Mouse (Mus musculus): ENCODE data around the gene Asap3.

Gene Asap3

DNA sequence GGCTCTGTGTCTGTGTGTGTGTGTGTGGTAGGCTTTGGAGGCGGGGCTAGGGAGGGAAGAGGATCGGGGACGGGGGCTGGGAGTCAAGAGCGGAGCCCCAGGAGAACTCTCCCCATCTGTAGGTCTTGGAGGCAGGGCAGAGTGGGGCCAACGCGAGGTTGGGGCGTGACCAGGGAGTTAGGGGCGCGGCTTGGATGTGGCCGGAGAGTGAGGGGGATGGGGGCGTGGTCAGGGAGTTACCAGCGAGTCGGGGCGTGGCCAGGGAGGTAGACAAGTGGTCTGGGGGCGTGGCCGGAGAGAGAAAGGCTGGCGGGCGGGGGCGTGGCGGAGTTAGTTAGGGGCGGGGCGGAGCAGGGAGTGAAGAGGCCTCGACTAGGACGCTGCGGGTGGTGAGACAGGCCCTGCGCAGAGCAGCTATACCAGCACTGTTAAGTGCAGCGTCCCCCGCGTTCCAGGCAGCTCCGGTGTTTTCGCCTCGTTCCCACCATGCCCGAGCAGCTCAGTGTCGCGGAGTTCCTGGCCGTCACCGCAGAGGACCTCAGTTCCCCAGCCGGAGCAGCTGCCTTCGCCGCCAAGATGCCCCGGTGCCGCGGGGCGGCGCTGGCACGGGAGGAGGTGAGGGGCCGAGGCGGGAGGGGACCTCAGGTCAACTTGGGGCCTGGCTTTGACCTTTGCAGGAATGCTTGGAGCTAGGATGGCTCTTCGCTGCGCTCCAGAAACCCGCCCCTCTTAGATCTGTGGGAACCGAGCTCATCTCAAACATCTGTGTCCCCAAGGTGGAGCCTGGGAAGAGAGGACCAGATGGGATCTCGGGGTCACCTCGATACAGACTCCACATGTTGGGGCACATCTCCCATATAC is at the start of gene Asap3:
Gene Asap3 (plus strand): TSS at position 333 of the 861 bp plus-strand sequence.
- in situ Hi-C loops (cut with MboI; ENCODE audit: unreplicated experiment in 2 of 2): loop anchor here (5.0 to 25.0 kb wide), 3 partner anchors 36 to 856 kb away; partner anchors contain the start of gene Lactbl1 (in 1 of the 2)

DNA sequence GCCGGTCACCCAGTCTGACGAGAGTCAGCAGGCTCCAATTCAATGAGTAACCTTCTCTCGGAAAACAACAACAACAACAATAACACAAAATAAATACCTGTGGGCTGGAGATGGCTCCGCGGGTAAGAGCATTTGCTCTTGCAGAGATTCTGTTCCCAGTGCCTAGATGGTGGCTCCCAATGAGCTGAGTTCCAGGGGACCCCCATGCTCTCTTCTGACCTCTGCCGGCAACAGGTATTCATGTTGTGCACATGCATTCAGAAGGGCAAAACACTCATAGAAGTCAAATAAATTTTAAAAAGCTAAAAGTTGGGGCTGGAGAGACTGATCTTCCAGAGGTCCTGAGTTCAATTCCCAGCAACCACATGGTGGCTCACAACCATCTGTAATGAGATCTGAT is 47.7 kb upstream of the Asap3 start:
- in situ Hi-C loops (cut with MboI; ENCODE audit: unreplicated experiment in 2 of 2): loop anchor here (10.0 kb wide), 3 partner anchors 204 to 354 kb away; no protein-coding TSS in a partner anchor

DNA sequence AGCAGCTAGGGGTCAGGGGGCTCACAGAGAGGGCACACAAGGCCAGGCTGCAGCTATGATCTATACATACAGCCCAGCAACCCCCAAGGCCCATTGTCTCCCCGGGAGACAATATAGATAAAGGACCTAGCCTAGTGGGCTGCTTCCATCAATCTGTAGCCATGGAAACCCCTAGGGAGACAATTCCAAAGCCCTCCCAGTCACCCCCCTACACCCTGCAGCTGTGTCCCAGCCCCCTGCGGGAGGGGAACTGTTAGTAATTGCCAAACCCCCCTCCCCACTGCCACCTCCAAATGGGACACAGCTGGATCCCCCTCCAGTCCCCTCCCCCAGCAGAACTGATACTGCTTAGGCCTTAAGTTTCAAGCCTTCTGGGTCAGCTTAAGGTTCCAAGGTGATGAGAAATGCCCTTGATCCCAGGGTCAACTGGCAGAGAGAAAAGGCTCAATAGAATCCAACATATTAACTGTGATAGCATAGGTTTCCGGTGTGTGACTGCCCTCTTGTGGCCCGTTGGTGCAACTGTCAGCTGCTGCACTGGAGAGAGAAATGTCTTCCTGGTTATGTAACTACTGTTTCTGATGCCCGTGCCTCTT is 46.3 kb upstream of the Asap3 start:
- in situ Hi-C loops (cut with MboI; ENCODE audit: unreplicated experiment in 2 of 2): loop anchor here (5.0 to 10.0 kb wide), 5 partner anchors 37 to 355 kb away; no protein-coding TSS in a partner anchor

DNA sequence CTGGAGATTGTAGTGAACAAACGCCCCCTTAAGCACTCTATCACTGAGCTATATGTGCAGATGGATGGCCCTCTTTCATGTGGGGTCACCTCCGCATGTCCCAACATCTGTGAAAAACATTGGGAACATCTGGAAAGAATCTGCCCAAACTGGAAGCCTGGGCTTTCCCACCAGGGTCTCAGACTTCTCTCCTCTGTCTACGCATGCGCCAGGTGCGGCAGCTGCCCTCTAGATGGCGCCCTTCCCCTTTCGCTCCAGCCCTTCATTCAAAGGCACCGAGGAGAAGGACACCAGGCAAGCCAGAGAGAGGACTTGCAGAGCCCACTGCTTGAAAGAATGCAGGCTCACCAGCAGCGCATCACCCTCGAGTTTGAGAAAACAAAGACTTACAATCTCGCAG is 42.7 kb upstream of the Asap3 start:
- in situ Hi-C loops (cut with MboI; ENCODE audit: unreplicated experiment in 2 of 2): loop anchor here (5.0 kb wide), 2 partner anchors 34 to 211 kb away; no protein-coding TSS in a partner anchor

DNA sequence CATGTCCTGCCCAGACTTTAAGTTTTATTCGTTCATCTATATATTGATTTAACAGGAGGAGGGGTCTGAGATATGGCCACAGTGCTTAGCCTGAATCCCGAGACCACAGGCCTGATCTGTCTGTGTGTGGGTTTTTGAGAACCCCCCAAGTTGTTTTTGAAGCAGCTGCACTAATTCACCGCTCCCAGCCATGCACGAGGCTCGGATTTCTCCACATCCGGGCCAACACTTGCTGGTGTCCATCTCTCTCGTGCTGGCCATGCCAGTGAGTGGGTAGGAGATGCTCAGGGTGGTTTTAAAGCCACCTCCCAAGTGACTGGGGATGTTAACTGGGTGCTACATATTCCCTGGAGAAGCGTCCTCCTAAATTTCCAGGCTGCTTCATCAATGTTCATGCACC is 41.2 kb upstream of the Asap3 start:
- in situ Hi-C loops (cut with MboI; ENCODE audit: unreplicated experiment in 2 of 2): loop anchor here (5.0 kb wide), 2 partner anchors 32 to 213 kb away; no protein-coding TSS in a partner anchor

DNA sequence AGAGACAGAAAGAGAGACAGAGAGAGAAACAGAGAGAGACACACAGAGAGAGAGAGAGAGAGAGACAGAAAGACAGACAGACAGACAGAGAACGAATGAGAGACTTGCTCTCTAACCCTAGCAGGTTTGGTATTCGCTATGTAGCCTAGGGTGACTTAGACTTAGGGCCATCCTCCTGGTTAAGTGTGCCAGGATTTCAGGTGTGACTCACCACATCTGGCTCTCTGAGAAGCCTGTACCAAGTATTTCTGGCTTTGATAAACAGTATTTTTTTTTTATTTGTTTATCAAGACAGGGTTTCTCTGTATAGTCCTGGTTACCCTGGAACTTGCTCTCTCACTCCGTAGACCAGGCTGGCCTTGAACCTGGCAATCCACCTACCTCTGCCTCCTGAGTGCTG is 38.5 kb upstream of the Asap3 start:
- in situ Hi-C loops (cut with MboI; ENCODE audit: unreplicated experiment in 2 of 2): no loop called here

DNA sequence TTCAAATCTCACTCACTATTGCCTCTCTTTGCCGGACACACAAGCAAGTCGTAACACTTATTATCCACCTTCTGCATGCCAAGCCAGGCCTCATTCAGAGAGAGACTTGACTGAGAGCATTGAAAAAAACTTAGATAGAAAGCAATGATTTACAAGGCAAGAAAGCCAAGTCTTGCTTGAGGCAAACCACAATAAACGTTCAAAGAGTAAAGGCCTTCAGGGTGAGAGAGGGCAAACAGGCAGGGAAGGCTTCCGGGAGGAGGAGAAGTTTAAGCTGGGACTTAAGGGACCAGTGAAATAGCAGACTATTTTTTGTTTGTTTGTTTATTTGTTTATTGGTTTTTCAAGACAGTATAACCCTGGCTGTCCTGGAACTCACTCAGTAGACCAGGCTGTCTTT is 35.8 kb upstream of the Asap3 start:
- in situ Hi-C loops (cut with MboI; ENCODE audit: unreplicated experiment in 2 of 2): no loop called here

DNA sequence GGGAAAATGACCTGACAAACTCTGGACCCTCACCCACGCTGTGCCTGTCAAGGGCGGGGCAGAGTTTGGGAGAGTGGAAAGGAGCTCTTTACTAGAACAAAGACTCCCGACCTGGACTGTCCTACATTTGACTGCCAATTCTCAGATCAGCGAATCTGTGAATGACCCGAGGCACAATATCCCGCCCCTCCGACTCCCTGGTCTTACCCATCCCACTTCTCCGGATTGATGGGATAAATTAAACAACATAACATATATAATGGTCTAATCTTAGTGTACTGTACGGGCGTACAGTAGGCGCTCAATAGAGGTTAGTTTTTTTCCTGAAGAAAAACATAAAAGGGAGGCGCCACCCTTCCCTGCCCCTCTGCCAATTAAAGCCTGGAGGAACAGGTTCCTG is 34.7 kb upstream of the Asap3 start:
- in situ Hi-C loops (cut with MboI; ENCODE audit: unreplicated experiment in 2 of 2): no loop called here

DNA sequence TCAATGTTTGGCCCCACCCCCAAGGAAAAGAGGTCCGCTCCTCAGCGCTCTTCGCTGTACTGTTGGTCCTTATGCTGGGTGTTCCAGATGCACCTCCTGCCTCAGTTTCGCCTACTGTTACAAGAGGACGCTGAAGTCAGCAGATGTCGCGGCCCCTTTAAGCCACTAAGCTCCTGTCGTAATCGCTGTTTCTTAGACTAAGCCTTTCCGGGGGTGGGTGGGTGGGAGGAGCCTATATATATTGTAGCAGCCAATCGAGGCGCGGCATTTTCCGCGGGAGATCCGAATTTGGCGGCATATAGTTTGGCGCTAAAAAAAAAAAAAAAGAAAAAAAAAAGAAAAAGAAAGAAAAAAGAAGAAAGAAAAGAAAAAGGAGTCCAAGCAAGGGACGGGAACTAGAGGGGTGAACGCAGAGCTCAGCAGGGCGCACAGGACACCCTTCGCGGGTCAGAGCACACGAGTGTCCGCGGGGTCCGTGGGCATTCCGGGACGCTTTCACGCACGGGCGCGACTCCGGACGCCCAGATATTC is 34.1 kb upstream of the Asap3 start, which contains the start of gene E2f2:
Gene E2f2 (plus strand): TSS at position 384 of the 531 bp plus-strand sequence.
- in situ Hi-C loops (cut with MboI; ENCODE audit: unreplicated experiment in 2 of 2): no loop called here

DNA sequence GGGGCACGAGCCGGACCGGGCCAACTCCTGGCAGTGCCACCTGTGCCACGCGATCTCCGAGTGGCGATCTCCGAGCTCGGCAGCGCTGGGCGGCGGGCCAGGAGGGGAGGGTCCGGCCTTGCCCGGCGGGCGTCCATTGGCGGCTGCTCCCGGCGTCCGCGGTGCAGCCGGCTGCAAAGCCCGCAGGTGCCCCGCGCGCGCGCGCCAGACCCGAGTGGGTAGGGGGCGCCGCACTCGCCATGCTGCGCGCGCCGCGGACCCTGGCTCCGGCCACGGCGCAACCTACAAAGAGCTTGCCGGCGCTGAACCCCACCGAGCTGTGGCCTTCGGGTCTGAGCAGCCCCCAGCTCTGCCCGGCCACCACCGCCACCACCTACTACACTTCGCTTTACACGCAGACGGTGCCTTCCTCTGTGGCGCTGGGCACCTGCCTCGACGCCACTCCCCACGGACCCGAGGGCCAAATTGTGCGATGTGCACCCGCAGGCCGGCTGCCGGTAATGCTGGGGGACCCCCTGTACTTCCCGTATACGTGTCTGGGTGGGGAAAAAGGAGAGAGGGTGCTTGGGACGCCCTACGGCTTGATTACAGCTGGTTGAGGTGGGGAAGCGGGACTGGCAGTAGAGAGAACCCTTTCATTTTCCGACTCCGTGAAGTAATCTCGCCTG is 33.5 kb upstream of the Asap3 start:
- in situ Hi-C loops (cut with MboI; ENCODE audit: unreplicated experiment in 2 of 2): no loop called here

DNA sequence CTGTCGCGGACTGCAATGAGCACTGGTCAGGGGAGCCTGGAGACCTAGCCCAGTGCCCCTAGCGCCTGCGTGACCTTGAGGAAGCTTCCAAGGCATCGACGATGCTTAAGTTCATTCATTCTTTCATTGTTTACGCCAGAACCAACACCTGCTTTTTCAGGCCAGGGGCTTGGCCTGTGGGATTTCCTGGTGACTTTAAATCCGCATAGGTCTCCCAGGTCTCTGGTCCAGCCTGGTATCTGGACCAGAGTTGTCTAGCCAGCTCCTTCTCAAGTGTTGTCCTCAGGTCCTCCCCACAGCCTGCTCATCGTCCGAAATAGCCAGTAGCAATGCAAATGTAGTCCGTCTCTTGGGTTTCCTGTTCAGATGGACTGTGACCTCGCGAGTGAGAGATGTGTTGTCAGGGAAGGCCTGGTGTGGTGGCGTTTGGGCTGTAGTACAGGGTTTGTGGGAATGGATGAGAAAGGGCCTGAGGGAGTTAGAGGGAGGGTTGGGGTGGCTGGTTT is 32.9 kb upstream of the Asap3 start:
- in situ Hi-C loops (cut with MboI; ENCODE audit: unreplicated experiment in 2 of 2): no loop called here

DNA sequence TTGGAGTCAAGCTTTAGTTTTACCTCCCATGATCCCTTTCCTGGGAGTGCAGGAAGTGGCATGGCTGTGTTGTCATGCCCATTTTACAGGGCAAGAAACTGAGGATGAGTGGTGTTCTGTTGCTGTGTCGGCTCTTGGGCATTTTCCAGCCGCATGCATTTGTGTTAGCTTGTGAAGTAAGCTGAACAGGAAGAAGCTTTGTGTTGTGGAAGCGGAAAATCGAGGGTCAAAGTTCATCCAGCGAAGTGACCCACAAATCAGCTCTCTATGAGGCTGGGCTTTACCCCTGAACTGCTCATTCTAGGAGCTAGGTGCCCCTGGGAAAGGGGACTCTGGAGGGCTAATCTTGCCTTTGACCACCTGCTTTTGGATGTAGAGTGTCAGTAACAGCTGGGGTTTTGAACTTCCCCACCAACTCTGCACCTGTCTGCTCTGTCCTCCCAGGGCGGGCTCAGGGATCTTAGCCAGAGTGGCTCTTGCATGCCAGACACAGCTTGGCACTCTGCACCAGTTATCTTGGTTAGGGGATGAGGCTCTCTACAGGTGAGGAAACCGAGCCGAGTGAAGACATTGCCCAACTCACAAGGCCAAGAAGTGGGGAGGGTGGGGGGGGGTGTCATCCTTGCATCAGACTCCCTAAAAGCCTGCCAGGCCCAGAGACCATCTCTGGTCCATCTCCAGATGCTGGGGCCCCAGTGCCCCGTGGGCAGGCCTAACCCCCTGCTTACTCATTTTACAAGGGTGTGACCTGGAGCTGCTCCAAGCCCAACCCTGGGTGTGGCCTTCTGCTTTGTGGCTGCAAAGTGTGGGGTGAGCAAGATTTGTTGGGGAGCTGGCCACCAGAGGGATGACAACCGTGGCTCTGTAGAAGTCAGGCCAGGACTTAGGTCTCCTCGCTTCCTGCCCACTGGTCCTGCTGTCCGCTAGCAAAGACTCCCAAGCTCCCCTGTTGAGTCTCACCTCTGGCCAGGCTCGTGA is 31.7 kb upstream of the Asap3 start:
- in situ Hi-C loops (cut with MboI; ENCODE audit: unreplicated experiment in 2 of 2): no loop called here

DNA sequence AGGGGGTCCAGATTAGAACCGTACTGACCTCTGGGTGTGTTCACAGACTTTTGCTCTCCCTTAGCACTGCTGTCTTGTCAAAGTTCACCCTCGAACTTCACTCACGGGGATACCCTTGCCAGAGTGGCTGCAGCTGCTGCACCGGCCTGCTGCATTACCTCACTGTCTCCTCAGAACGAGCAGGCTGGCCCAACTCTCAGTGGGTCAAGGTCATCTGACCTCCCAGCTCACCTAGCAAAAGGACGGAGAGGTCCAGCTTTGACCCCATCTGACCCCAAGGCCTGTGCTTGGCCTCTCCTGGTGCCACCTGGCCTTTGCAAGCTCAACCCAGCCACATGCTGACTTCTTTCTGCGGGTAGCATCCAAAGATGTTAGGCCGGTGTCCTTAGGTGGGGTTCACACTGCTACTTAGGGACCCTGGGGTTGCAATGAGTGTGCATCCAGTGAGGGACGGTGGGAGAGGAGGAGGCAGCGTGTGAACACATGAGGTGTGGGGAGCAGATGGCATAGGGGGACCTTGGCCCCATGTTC is 30.1 kb upstream of the Asap3 start:
- in situ Hi-C loops (cut with MboI; ENCODE audit: unreplicated experiment in 2 of 2): no loop called here

DNA sequence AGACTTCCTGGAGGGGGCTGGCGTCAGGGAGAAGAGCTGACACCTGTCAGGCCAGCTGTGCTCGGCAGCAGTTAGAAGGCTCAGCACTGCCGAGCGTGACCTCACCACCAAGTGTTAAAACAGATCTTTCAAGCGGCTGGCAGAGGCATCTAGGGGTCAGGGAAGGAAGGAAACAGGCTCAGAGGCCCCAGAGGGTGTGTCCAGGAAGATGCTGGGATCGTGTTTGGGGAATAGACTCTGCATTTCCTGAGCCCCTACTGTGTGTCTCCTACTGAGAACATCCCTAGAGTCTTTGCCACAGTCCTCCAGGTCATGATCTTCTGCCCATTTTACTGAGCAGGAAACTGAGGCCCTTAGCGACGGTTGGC is 28.9 kb upstream of the Asap3 start:
- in situ Hi-C loops (cut with MboI; ENCODE audit: unreplicated experiment in 2 of 2): no loop called here

DNA sequence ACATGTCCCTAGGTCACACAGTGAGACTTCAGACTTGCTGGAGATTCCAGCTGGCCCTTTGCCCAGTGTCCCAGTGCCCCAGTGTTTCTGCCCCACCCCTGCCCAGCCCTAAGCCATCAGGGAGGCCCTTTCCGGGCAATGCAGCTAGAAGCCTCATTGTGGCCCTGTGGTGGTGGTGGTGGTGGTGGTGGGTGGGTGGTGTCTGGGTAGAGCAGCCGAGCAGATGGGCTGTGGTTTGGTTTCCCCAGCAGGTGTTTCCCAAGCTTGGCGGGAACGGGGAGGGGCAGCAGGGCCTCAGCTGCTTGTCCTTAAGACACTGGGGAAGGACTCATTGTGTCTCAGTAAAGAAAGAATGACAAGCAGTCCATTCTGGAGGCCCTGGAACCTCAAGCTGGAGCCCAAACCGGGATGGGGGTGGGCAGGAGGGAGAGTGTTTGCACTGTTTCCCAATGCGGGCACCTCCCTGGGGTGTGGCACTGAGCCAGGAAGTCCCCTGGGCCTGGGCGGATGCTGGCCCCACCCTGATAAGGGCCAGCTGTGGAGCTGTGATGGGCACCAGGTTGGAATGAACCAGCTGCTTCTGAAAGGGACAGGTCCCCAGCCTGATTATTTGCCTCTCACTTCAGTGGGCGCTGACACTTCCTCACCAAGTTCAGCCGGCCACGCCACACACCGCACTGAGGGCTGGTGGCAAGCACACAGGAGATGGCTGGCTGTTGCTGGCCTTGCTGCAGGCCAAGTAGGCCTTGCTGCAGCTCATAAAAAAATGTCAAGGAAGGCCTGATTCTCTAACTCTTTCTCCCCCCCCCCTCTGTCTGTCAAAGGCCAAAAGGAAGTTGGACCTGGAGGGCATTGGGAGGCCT is 28.3 kb upstream of the Asap3 start:
- in situ Hi-C loops (cut with MboI; ENCODE audit: unreplicated experiment in 2 of 2): no loop called here

DNA sequence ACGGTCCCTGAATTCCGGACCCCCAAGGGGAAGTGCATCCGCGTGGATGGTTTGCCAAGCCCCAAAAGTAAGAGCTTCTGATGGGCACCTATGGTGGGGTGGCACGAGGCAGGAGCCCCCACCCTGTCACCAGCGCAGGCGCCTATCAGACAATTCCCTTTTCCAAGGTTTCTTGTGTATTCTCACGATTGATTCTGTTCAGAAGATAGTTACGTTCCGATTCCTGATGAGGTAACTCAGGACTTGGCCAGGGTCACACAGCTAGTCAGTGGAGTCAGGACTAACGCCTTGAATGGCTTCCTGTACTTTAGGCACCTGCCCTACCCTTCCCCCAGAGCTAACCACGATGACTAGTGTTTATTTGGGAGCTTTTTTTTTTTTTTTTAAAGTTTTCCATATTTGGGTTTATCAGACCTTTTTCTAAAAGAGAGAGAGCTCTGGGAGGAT is 27.7 kb upstream of the Asap3 start:
- in situ Hi-C loops (cut with MboI; ENCODE audit: unreplicated experiment in 2 of 2): no loop called here

DNA sequence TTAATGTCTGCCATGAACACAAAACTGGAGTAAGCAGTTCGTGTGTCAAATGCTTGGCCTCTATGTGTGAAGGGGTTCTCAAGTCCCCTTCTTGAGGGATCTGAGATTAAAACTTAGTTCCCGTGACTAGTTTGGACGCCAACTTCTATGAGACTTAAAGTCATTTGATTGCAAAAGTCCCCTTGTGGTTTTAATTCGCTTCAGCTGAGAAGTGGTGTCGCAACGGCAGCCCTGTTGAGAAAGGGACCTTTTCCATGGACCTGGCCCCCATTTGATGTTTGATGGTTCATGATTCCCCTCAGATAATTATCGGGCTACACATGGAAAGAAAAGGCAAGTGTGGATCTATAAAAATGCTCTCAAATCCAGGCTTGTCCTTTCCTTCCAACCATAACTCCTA is 26.7 kb upstream of the Asap3 start:
- in situ Hi-C loops (cut with MboI; ENCODE audit: unreplicated experiment in 2 of 2): no loop called here

DNA sequence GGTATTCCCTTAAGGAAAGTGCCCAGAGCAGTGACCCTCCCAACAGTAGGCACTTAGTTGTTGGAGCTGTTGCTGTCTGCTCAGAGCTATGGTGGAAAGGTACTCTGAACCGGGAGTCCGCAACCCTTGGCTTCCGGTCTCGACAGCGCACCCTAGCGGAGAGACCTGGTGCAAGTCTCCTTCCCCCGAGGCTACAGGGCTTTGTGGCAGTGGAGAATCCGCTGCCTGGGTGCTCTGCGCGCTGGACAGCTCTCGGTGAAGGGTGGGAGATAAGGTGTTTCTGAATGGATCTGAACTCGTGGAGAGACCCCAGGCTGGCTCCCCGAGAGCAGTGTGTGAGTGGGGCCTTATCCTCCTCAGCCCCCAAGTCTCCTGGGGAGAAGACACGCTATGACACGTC is 26.2 kb upstream of the Asap3 start:
- in situ Hi-C loops (cut with MboI; ENCODE audit: unreplicated experiment in 2 of 2): no loop called here

Data from v-Abl transformed pro-B cells (cell line).